Mouse (Mus musculus) heart, adult 2 months (tissue): ENCODE results near the gene Ggt7.

Source experiments
- CTCF ChIP-seq: fragments of 200-600 bp; IDR thresholded peaks from 2 replicates; pipeline ENCODE4 v1.8.1; 2022; ENCODE audit warnings: antibody characterized with exemption, mild to moderate bottlenecking, moderate library complexity
- POLR2A ChIP-seq: fragments of 200-500 bp; IDR thresholded peaks from 2 replicates; pipeline ENCODE4 v1.6.1; 2011; ENCODE audit warnings: mild to moderate bottlenecking, low read depth, low read length, control low read depth; ENCODE audit not compliant: insufficient read depth

- TF ChIP-seq POLR2A (no peak), CTCF (no peak)
These were observed 64.4 kb downstream of the Ggt7 start for GRCm38 (mm10) chr2:155453591-155453990.
